Mouse (Mus musculus): Measurements from ENCODE around the gene Lrrc55. TPM values are rescaled to one million over a fixed set of nuclear protein-coding genes. Genes with fewer than 3 reads are reported as not detected.
A peak's percentile ranks its signal among the peaks of the same experiment; 100 is the strongest.

The Lrrc55 gene
- polyA plus RNA-seq, 1 experiment from 2014 or later = 0.46 TPM

GRCm38 (mm10) chr2:85213746-85214145, 16.7 kb upstream of the Lrrc55 start:
- H3K4me2 ChIP-seq = no peak overlapping the region
- no peak overlapping the region for H3K27ac ChIP-seq
- 0 out of 2 replicates have a peak, but pooled peaks have one; percentile 26 for ATAC-seq (ENCODE audit: insufficient number of reproducible peaks, insufficient read depth, low FRiP score, low TSS enrichment, low read depth)
- H3K36me3 ChIP-seq = no peaks in the 10 kb centered on the region
- no peaks in the 10 kb centered on the region for H3K27me3 ChIP-seq
- H3K4me1 ChIP-seq (replicated peaks) = peaks cover 5% of the 10 kb centered on the region; the same call in 1 of the 2 replicates
- no peak overlapping the region for H3K9ac ChIP-seq (replicated peaks)
- WGBS = 64% methylated on average over 2 of the region's 2 CpGs
- H3K4me3 ChIP-seq (replicated peaks) = no peak overlapping the region
- H3K9me3 ChIP-seq = no peaks in the 10 kb centered on the region

GRCm38 (mm10) chr2:85209301-85209700, 12.3 kb upstream of the Lrrc55 start:
- no peak overlapping the region for H3K4me2 ChIP-seq
- H3K9me3 ChIP-seq = no peaks in the 10 kb centered on the region
- H3K27me3 ChIP-seq = no peaks in the 10 kb centered on the region
- ATAC-seq (ENCODE audit: insufficient number of reproducible peaks, insufficient read depth, low FRiP score, low TSS enrichment, low read depth) = no peak
- no peak overlapping the region for H3K27ac ChIP-seq
- peaks cover 2% of the 10 kb centered on the region; the same call in 1 of the 2 replicates for H3K4me1 ChIP-seq (replicated peaks)
- WGBS = 70% methylated on average over 5 of the region's 5 CpGs
- no peak overlapping the region for H3K4me3 ChIP-seq (replicated peaks)
- no peaks in the 10 kb centered on the region for H3K36me3 ChIP-seq
- no peak overlapping the region for H3K9ac ChIP-seq (replicated peaks)

- no peak for ATAC-seq (ENCODE audit: insufficient number of reproducible peaks, insufficient read depth, low FRiP score, low TSS enrichment, low read depth)
Observed at GRCm38 (mm10) chr2:85205170-85205569, 8.2 kb upstream of the Lrrc55 start.

GRCm38 (mm10) chr2:85198011-85198965, 1.3 kb upstream of the Lrrc55 start:
- ATAC-seq (ENCODE audit: insufficient number of reproducible peaks, insufficient read depth, low FRiP score, low TSS enrichment, low read depth) = peak; percentile 65; the same call in 1 of the 2 replicates

More at GRCm38 (mm10) chr2:85205170-85205569, 8.2 kb upstream of the Lrrc55 start:
- 88% methylated on average over 8 of the region's 8 CpGs for WGBS
- Histone ChIP-seq H3K4me1 (replicated peaks) (no peaks in the 10 kb centered on the region), H3K9me3 (no peaks in the 10 kb centered on the region), H3K36me3 (no peaks in the 10 kb centered on the region), H3K4me2 (no peak overlapping the region), H3K9ac (replicated peaks) (no peak overlapping the region), H3K27me3 (no peaks in the 10 kb centered on the region), H3K27ac (no peak overlapping the region), H3K4me3 (replicated peaks) (no peak overlapping the region)

GRCm38 (mm10) chr2:85194566-85194965, 2.4 kb downstream of the Lrrc55 start:
- ATAC-seq (ENCODE audit: insufficient number of reproducible peaks, insufficient read depth, low FRiP score, low TSS enrichment, low read depth) = no peak
- no peak overlapping the region for H3K4me2 ChIP-seq
- H3K36me3 ChIP-seq = no peaks in the 10 kb centered on the region
- H3K27ac ChIP-seq = no peak overlapping the region
- H3K9ac ChIP-seq (replicated peaks) = no peak overlapping the region
- peaks cover 43% of the 10 kb centered on the region for H3K27me3 ChIP-seq
- H3K4me1 ChIP-seq (replicated peaks) = peaks cover 9% of the 10 kb centered on the region; the same call in 1 of the 2 replicates
- no peaks in the 10 kb centered on the region for H3K9me3 ChIP-seq
- 63% methylated on average over 1 of the region's 1 CpGs for WGBS
- no peak overlapping the region for H3K4me3 ChIP-seq (replicated peaks)

More at GRCm38 (mm10) chr2:85198011-85198965, 1.3 kb upstream of the Lrrc55 start:
- Histone ChIP-seq H3K4me3 (replicated peaks) (peak overlapping the region; percentile 34), H3K4me2 (peak overlapping the region; percentile 66), H3K9ac (replicated peaks) (peak overlapping the region; percentile 47; the same call in 1 of the 2 replicates), H3K27me3 (peaks cover 22% of the 10 kb centered on the region), H3K27ac (no peak overlapping the region), H3K4me1 (replicated peaks) (peaks cover 9% of the 10 kb centered on the region; the same call in 1 of the 2 replicates), H3K9me3 (no peaks in the 10 kb centered on the region), H3K36me3 (no peaks in the 10 kb centered on the region)
- WGBS = 3% methylated on average over 24 of the region's 24 CpGs

- Histone ChIP-seq H3K27ac (no peak overlapping the region), H3K4me1 (replicated peaks) (no peaks in the 10 kb centered on the region), H3K4me2 (no peak overlapping the region), H3K4me3 (replicated peaks) (no peak overlapping the region), H3K27me3 (peaks cover 21% of the 10 kb centered on the region), H3K9ac (replicated peaks) (no peak overlapping the region), H3K36me3 (no peaks in the 10 kb centered on the region), H3K9me3 (no peaks in the 10 kb centered on the region)
- WGBS = 87% methylated on average over 6 of the region's 6 CpGs
- ATAC-seq (ENCODE audit: insufficient number of reproducible peaks, insufficient read depth, low FRiP score, low TSS enrichment, low read depth) = no peak
Observed at GRCm38 (mm10) chr2:85187582-85188151, 9.3 kb downstream of the Lrrc55 start.

GRCm38 (mm10) chr2:85178139-85178800, 18.7 kb downstream of the Lrrc55 start:
- H3K36me3 ChIP-seq = no peaks in the 10 kb centered on the region
- no peaks in the 10 kb centered on the region for H3K4me1 ChIP-seq (replicated peaks)
- H3K9ac ChIP-seq (replicated peaks) = no peak overlapping the region
- H3K4me3 ChIP-seq (replicated peaks) = no peak overlapping the region
- 72% methylated on average over 4 of the region's 4 CpGs for WGBS
- no peaks in the 10 kb centered on the region for H3K9me3 ChIP-seq
- 0 out of 2 replicates have a peak, but pooled peaks cover 3% of the 10 kb centered on the region for H3K27me3 ChIP-seq
- H3K27ac ChIP-seq = no peak overlapping the region
- ATAC-seq (ENCODE audit: insufficient number of reproducible peaks, insufficient read depth, low FRiP score, low TSS enrichment, low read depth) = no peak
- H3K4me2 ChIP-seq = no peak overlapping the region

GRCm38 (mm10) chr2:85173545-85173944, 23.5 kb downstream of the Lrrc55 start:
- no peak overlapping the region for H3K27ac ChIP-seq
- H3K27me3 ChIP-seq = 0 out of 2 replicates have a peak, but pooled peaks cover 3% of the 10 kb centered on the region
- no peak overlapping the region for H3K4me2 ChIP-seq
- no peaks in the 10 kb centered on the region for H3K4me1 ChIP-seq (replicated peaks)
- ATAC-seq (ENCODE audit: insufficient number of reproducible peaks, insufficient read depth, low FRiP score, low TSS enrichment, low read depth) = no peak
- no peaks in the 10 kb centered on the region for H3K36me3 ChIP-seq
- H3K4me3 ChIP-seq (replicated peaks) = no peak overlapping the region
- no peak overlapping the region for H3K9ac ChIP-seq (replicated peaks)
- WGBS = 84% methylated on average over 6 of the region's 6 CpGs
- H3K9me3 ChIP-seq = no peaks in the 10 kb centered on the region

- no peaks in the 10 kb centered on the region for H3K9me3 ChIP-seq
- no peak overlapping the region for H3K4me3 ChIP-seq (replicated peaks)
- no peak overlapping the region for H3K27ac ChIP-seq
- H3K4me2 ChIP-seq = no peak overlapping the region
- no peak overlapping the region for H3K9ac ChIP-seq (replicated peaks)
- H3K27me3 ChIP-seq = 0 out of 2 replicates have a peak, but pooled peaks cover 3% of the 10 kb centered on the region
- WGBS = 44% methylated on average over 2 of the region's 2 CpGs
- ATAC-seq (ENCODE audit: insufficient number of reproducible peaks, insufficient read depth, low FRiP score, low TSS enrichment, low read depth) = no peak
- H3K36me3 ChIP-seq = no peaks in the 10 kb centered on the region
- no peaks in the 10 kb centered on the region for H3K4me1 ChIP-seq (replicated peaks)
Observed at GRCm38 (mm10) chr2:85172763-85173103, 24.3 kb downstream of the Lrrc55 start.

- H3K4me1 ChIP-seq (replicated peaks) = no peaks in the 10 kb centered on the region
- H3K36me3 ChIP-seq = no peaks in the 10 kb centered on the region
- H3K9me3 ChIP-seq = no peaks in the 10 kb centered on the region
- no peak overlapping the region for H3K4me2 ChIP-seq
- no peak overlapping the region for H3K27ac ChIP-seq
- WGBS = 61% methylated on average over 3 of the region's 3 CpGs
- H3K27me3 ChIP-seq = 0 out of 2 replicates have a peak, but pooled peaks cover 3% of the 10 kb centered on the region
- no peak for ATAC-seq (ENCODE audit: insufficient number of reproducible peaks, insufficient read depth, low FRiP score, low TSS enrichment, low read depth)
- no peak overlapping the region for H3K4me3 ChIP-seq (replicated peaks)
- no peak overlapping the region for H3K9ac ChIP-seq (replicated peaks)
Observed at GRCm38 (mm10) chr2:85172071-85172762, 24.8 kb downstream of the Lrrc55 start.
